Mouse (Mus musculus) Patski (cell line): ENCODE data around the gene Mrps18a. TPM values are rescaled to one million over a fixed set of nuclear protein-coding genes. Genes with fewer than 3 reads are reported as not detected.

Experiments
- ATAC-seq: fragments of 100-300 bp; one replicate; pipeline ENCODE4 v1.8.0; 2021
- CTCF ChIA-PET: fragments of 350-600 bp; sonication (Branson Sonifier 250); formaldehyde crosslinking; loops from one replicate; lab custom pipeline; 2022; ENCODE audit warnings: inconsistent platforms; lab: Charles Lee
- POLR2A ChIA-PET: fragments of 350-600 bp; sonication (Branson Sonifier 250); formaldehyde crosslinking; loops from one replicate; lab custom pipeline; 2022; ENCODE audit warnings: antibody characterized with exemption, inconsistent platforms; lab: Charles Lee
- DNase-seq: peaks from one replicate; pipeline ENCODE4 v3.0.0-alpha.2; 2011; ENCODE audit warnings: low read depth, low spot score
- H3K27me3 ChIP-seq: fragments of 371-371 bp; one replicate; pipeline ENCODE4 v1.5.1; 2021
- CTCF ChIP-seq: fragments of 100-300 bp; IDR thresholded peaks from one replicate; pipeline ENCODE4 v1.5.1; 2021
- in situ Hi-C: fragments of 300-500 bp; cut with MboI; formaldehyde crosslinking; loops from 3 replicates; pipeline ENCODE4 v1.11.1; 2018; ENCODE audit warnings: low pct_unique_long_range_greater_than_20kb, mixed read lengths
- polyA plus RNA-seq: library from polyadenylated mRNA; unstranded; gene quantifications from one replicate; pipeline ENCODE4 v1.2.3, GENCODE M21; 2021

Mrps18a gene
- polyA plus RNA-seq, 1 experiment from 2014 or later: 100 TPM

DNA sequence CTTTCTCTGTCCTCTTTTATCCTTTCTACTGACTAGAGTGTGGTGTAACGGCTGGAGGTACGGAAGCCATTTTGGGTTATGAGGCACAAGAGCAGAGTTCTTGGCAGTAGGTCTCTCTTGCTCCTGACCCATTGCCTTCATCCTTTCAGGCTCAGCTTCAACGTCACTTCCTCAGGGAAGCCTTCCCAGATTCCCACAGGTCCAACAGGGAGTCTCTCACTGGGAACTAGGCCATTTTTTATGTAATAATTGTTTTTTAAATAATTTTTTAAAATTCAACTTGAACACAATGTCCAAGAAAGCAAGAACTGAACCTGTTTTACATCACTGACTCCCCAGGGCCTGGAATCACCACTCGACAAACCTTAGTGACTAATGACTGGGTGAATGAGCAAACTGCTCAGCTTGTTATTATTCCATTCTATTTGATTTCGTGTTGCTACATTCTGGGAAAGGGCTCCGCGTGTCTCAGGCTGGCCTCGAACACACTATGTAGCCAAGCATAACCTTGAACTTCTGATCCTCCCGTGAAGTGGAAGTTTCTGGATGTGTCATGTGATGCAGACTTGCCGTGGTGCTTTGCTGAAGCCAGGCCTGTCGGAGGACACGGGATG is 32.8 kb upstream of the Mrps18a start:
- no peak for ATAC-seq
- DNase-seq: no peak
- in situ Hi-C loops: no loop called here
- TF ChIP-seq CTCF: no peak
- no peaks in the 10 kb centered on the region for H3K27me3 ChIP-seq
- POLR2A ChIA-PET: no interaction called here
- CTCF ChIA-PET: no interaction called here

DNA sequence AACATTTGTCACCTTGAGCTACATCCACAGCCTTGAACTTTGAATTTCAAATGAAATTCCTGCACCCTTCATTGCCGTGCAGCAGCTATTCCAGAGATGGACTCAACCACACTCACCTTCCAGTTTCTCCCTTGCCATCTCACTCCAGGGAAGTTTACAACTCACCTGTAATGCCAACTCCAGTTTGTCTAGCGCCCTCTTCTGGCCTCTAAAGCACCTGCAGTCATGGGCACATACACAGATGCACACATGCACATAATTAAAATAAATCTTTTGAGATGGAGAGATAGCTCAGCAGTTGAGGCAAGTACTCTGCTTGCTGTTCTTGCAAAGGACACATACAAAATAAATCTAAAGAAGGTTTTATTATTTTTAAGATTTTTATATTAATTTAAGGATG is 31.7 kb upstream of the Mrps18a start:
- in situ Hi-C loops: no loop called here
- no peak for TF ChIP-seq CTCF
- H3K27me3 ChIP-seq: no peaks in the 10 kb centered on the region
- ChIA-PET CTCF (no interaction called here), POLR2A (no interaction called here)
- ATAC-seq (no peak), DNase-seq (no peak)

DNA sequence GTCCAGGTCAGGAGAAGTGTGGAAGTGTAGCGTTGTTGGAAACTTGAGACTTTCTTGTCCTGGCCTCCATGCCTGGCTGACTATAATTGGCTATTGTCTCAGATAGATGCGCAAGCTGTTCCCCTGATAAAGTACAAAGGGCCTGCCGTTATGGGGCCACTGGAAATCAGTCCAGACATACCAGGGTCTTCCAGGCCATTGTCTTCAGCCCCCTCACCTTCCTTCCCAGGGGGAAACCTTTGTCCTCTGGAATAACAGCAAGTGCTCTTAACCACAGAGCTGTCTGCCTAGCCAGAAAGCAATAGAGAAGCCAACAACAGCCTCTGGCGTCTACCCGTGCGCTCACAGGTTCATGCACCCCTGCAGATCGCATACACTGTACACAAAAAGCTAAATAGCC is 30.4 kb upstream of the Mrps18a start:
- ATAC-seq: no peak
- no peaks in the 10 kb centered on the region for H3K27me3 ChIP-seq
- in situ Hi-C loops: no loop called here
- ChIA-PET CTCF (interaction anchor here (1.0 kb wide), 1 partner anchor 32 kb away, joined by 3 read pairs; no protein-coding TSS in a partner anchor), POLR2A (no interaction called here)
- DNase-seq: no peak
- TF ChIP-seq CTCF: no peak

DNA sequence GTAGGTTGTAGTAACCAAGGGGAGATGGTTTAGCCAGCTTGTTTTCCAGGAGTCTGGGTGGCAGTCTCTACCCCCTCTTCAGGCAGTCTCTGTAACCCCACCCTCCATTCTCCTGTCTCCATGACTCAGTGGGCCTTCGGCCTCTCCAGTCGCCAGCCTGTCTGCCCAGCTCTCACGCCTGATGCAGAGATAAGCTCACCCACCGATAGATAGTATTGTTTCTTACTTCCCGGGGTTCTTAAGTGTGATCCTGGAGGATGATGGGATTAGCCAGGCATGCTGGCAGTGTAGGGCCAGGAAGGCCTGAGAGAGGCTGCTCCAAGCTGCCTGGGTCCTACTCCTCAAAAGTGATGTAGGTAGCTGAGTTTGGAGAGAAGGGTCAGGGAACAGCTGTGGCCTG is 29.7 kb upstream of the Mrps18a start:
- in situ Hi-C loops: no loop called here
- ATAC-seq (no peak), DNase-seq (no peak)
- TF ChIP-seq CTCF: no peak
- CTCF ChIA-PET: interaction anchor here (0.6 to 1.0 kb wide), 2 partner anchors 32 to 406 kb away, joined by 3 read pairs; no protein-coding TSS in a partner anchor
- POLR2A ChIA-PET: interaction anchor here (0.6 kb wide), 1 partner anchor 29 kb away, joined by 3 read pairs; the partner anchor contains the start of gene Mrps18a
- no peaks in the 10 kb centered on the region for H3K27me3 ChIP-seq

DNA sequence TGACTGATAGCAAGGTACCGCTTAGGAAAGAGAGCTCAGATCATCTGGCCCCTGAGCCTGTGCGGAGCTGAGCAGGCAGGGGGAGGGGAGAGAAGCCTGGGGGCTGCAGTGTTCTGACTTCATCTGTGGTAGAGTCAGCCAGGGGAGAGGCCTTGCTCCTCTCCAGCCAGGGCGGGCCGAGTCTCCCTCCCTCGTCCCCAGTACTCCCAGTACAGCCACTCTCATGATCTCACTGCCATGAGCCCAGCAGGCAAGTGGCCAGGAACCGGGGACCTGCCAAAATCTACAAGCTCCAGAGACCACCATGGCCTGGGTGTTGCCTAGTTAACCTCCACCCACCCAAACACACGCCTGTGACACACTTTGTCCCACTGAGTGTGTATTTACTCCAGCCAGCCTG is 29.1 kb upstream of the Mrps18a start:
- POLR2A ChIA-PET: interaction anchor here (0.6 kb wide), 1 partner anchor 29 kb away, joined by 3 read pairs; the partner anchor contains the start of gene Mrps18a
- H3K27me3 ChIP-seq: no peaks in the 10 kb centered on the region
- no peak for TF ChIP-seq CTCF
- in situ Hi-C loops: no loop called here
- no peak for ATAC-seq
- DNase-seq: no peak
- CTCF ChIA-PET: interaction anchor here (1.0 kb wide), 1 partner anchor 33 kb away, joined by 3 read pairs; no protein-coding TSS in a partner anchor

DNA sequence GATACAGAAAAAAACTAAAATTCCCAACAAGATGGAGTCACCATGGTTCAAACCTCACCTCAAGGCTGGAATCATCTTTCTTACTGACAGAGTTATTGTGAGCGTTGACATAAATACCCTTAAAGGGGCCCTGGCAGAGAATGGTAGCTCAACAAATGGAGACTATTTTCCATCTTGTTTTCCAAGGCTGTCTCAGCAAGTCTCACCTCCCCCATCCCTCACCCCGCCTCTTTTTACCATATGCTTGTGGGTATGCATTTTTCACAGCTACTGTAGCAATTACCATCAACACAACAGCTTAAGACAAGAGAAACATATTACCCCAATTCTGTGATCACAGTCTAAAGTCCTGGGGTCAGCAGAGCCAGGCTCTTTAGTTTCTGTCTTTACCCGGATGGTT is 27.4 kb upstream of the Mrps18a start:
- peaks cover 3% of the 10 kb centered on the region for H3K27me3 ChIP-seq
- in situ Hi-C loops: no loop called here
- no peak for DNase-seq
- ChIA-PET CTCF (no interaction called here), POLR2A (no interaction called here)
- TF ChIP-seq CTCF: no peak
- no peak for ATAC-seq

DNA sequence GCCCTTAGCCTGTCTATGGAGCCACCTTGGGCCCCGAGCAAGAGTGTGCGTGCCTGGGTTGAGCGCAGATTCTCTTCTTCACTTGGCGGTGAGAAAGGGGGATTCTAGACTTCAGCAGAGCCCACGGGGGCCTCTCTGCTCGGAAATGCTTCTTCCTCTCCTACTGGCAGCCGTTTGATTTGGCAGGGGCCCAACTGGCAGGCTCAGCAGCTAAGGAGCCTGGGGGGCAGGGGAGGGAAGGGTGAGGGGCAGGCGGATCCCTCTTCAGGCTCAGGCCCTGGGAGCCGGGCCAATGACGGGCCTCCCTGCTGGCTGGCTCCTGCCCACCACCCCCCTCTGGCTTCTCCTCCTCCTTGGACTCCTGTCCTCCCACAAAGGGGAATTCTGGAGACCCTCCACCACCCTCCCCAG is 26.7 kb upstream of the Mrps18a start:
- no peak for TF ChIP-seq CTCF
- no peak for DNase-seq
- ChIA-PET CTCF (no interaction called here), POLR2A (no interaction called here)
- in situ Hi-C loops: no loop called here
- ATAC-seq: no peak
- peaks cover 3% of the 10 kb centered on the region for H3K27me3 ChIP-seq

DNA sequence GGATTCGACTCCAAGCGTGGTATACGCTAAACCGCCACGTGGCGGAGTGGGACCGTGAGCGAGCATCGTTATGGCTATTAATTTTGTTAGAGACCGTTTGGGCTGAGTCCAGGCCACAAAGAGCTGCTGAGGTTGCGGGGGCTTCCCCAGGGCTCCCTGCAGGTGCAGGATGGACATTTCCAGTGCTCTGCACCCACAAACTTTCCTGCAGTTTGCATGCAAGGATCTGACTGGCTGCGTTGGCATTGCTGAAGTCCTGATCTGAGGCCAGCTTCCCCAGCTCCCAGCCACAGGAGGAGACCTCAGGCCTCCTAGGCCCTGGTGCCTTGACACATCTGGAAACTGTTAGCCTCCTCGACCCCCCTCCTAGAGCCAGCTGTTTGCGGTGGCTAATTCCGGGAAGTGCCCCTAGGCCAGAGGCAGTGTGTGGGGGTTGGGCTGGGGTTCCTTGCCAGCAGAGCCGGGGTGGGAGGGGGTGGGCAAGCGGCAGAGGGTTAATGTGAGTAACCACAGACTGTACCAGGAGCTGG is 24.4 kb upstream of the Mrps18a start:
- no peak for ATAC-seq
- DNase-seq: no peak
- in situ Hi-C loops: no loop called here
- ChIA-PET CTCF (interaction anchor here (1.3 kb wide), 1 partner anchor 46 kb away, joined by 4 read pairs; no protein-coding TSS in a partner anchor), POLR2A (interaction anchor here (0.6 kb wide), 1 partner anchor 52 kb away, joined by 4 read pairs; no protein-coding TSS in a partner anchor)
- H3K27me3 ChIP-seq: peaks cover 3% of the 10 kb centered on the region
- TF ChIP-seq CTCF: no peak

DNA sequence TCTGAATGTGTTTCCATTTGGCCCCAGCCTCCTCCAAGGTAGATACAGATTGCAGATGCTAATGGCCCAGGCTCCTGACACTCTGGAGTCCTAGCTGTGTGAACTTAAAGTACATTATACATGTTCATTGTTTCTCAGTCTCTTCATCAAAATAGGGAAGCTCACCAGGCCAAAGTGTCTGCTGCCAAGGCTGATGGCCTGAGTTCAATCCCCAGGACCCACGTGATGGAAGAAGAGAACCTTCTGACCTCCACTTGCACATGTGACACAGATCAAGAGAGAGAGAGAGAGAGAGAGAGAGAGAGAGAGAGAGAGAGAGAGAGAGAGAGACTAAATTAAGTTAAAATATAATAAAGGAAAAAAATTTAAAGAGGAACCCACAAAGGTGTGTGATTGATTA is 19.4 kb upstream of the Mrps18a start:
- POLR2A ChIA-PET: no interaction called here
- ATAC-seq (no peak), DNase-seq (no peak)
- CTCF ChIA-PET: no interaction called here
- in situ Hi-C loops: no loop called here
- peaks cover 12% of the 10 kb centered on the region for H3K27me3 ChIP-seq
- no peak for TF ChIP-seq CTCF

DNA sequence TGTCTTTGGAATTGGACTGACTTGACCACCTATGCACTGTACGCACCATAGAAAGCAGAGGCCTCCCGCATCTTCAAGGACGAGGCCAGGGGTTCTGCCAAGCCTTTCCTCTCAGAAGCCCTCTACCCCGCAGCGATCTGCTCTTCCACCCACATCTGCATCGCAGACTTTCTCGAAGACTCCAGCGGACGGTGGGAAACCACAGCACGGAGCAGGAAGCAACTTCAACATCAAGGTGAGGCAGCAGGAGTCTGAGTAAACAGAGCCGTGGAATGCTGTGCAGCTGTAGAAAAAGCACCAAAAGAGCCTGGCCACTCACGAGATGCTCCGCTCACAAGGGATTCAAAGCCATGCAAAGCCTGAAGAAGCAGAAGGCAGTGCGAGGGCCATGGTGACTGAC is 18.9 kb upstream of the Mrps18a start:
- in situ Hi-C loops: no loop called here
- no peak for ATAC-seq
- peaks cover 12% of the 10 kb centered on the region for H3K27me3 ChIP-seq
- no peak for DNase-seq
- ChIA-PET POLR2A (no interaction called here), CTCF (no interaction called here)
- TF ChIP-seq CTCF: no peak

DNA sequence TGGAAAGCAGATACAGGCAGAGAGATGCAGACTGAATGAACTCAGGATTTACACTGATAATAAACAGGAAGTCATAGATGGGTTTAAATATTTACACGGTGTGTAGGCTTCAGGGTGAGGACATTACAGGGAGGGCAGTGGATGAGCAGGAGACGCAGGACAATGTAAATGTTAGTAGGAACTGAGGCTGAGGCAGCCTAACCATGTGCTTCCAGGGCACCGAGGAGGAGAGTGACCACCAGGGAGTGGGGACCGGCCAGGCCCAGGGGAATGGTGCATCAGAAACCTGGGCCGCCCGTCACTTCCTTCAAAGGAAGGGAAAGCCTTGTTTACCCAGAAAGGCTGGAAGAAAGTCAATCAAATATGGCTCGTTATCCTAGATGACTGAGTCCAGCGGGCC is 12.3 kb upstream of the Mrps18a start:
- H3K27me3 ChIP-seq: peaks cover 14% of the 10 kb centered on the region
- ChIA-PET POLR2A (no interaction called here), CTCF (interaction anchor here (1.1 to 1.3 kb wide), 3 partner anchors 9 to 38 kb away, joined by 3 read pairs; no protein-coding TSS in a partner anchor)
- in situ Hi-C loops: no loop called here
- no peak for ATAC-seq
- no peak for TF ChIP-seq CTCF
- no peak for DNase-seq
